Mouse (Mus musculus) liver, embryonic 14.5 days (tissue): Measurements from ENCODE around the gene Fhl2.

Experiments
- CTCF ChIP-seq: IDR thresholded peaks from 2 replicates; pipeline ENCODE4 v1.5.1; 2016; ENCODE audit warnings: antibody characterized with exemption, low read depth, control low read depth
- EP300 ChIP-seq: IDR thresholded peaks from 2 replicates; pipeline ENCODE4 v1.6.1; 2016; ENCODE audit warnings: antibody characterized with exemption, low read depth

DNA sequence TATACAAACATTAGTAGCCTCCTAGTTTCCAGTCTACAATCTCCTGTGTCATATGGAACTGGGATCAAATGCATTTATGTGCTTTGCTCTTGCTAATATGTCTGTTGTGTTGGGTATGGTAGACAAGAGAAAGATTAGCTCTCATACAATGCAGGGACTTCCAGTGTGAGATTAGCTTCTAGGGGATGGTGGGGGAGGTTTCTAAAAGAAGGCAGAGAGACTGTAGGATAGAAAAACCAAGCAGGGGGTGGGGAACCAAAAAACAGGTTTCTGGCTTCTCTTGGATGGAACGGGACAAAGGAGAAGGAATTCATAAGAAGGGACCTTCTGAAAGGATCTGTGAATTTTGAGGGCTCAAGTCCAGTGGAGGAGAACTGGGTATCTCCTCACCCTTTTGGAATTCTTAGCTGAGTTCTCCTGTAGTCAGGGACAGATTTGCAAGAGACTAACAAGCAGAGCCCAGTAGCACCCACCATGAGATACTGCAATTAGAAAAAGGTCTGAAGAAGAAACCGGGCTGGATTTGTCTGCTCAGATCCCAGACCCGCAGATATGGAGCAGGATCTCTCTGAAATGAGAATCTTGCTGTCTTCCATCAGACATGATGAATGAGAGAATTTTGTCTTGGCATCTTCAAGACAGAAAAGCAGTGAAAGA lies 2.6 kb upstream of the Fhl2 start:
- TF ChIP-seq CTCF (no peak), EP300 (no peak)
